Mouse (Mus musculus) lung, postnatal 0 days (tissue): Measurements from ENCODE around the gene Gtf2e1. TPM values are rescaled to one million over a fixed set of nuclear protein-coding genes. Genes with fewer than 3 reads are reported as not detected.

Source experiments
- ATAC-seq: fragments of 200-750 bp; cut with Nextera tagmentation; 2 replicates; pipeline ENCODE4 v1.8.0; 2017; ENCODE audit warnings: moderate library complexity
- DNase-seq: peaks from one replicate; pipeline ENCODE4 v3.0.0-alpha.2; 2016; ENCODE audit warnings: low spot score
- H3K27ac ChIP-seq: fragments of 300-500 bp; sonication (generic); 2 replicates; pipeline ENCODE4 v1.5.1; 2014; ENCODE audit warnings: antibody characterized with exemption, mild to moderate bottlenecking, low read length, mixed read lengths
- H3K27me3 ChIP-seq: fragments of 300-500 bp; sonication (generic); replicated peaks from 2 replicates; pipeline ENCODE4 v1.6.1; 2014; ENCODE audit warnings: low read length, mixed read lengths; ENCODE audit not compliant: insufficient read depth
- H3K36me3 ChIP-seq: fragments of 300-500 bp; sonication (generic); 2 replicates; pipeline ENCODE4 v1.6.1; 2014; ENCODE audit warnings: low read length, mixed read lengths; ENCODE audit not compliant: insufficient read depth
- H3K4me1 ChIP-seq: fragments of 300-500 bp; sonication (generic); 2 replicates; pipeline ENCODE4 v1.6.1; 2014; ENCODE audit warnings: antibody characterized with exemption, low read depth, low read length, mixed read lengths; ENCODE audit not compliant: insufficient read depth
- H3K4me2 ChIP-seq: fragments of 300-500 bp; sonication (generic); replicated peaks from 2 replicates; pipeline ENCODE4 v1.6.1; 2014; ENCODE audit warnings: low read depth, mild to moderate bottlenecking, low read length, moderate library complexity, mixed read lengths
- H3K4me3 ChIP-seq: fragments of 300-500 bp; sonication (generic); 2 replicates; pipeline ENCODE4 v1.5.1; 2014; ENCODE audit warnings: low read depth, low read length
- H3K9ac ChIP-seq: fragments of 300-500 bp; sonication (generic); replicated peaks from 2 replicates; pipeline ENCODE4 v1.6.1; 2014; ENCODE audit warnings: low read depth, mild to moderate bottlenecking
- H3K9me3 ChIP-seq: fragments of 300-500 bp; sonication (generic); 2 replicates; pipeline ENCODE4 v1.6.1; 2016; ENCODE audit warnings: low read length, mixed read lengths
- CTCF ChIP-seq: IDR thresholded peaks from 2 replicates; pipeline ENCODE4 v1.5.1; 2016; ENCODE audit warnings: antibody characterized with exemption, mild to moderate bottlenecking
- EP300 ChIP-seq: IDR thresholded peaks from 2 replicates; pipeline ENCODE4 v1.6.1; 2016; ENCODE audit warnings: antibody characterized with exemption, mild to moderate bottlenecking, control low read depth
- WGBS: fragments of 180-500 bp; shearing (Covaris S2); extraction: QIAGEN DNeasy Blood & Tissue Kit; methylation state at CpG from one replicate; pipeline ENCODE4 v1.1.7; 2014; 5-methylcytosine and 5-hydroxymethylcytosine counted together
- polyA plus RNA-seq: library from polyadenylated mRNA; unstranded; fragments of >200 nt; fragmentation: Nextera tagmentation; extraction: Ambion mirVana; gene quantifications from 2 replicates; pipeline ENCODE4 v1.2.1, GENCODE M21; 2015

The Gtf2e1 gene
- 9.5 and 10.4 TPM in 2 replicates for polyA plus RNA-seq

GRCm38 (mm10) chr16:37539611-37540580 lies at the start of gene Gtf2e1, which contains the start of gene Rabl3:
TSS of gene Gtf2e1 (minus strand) at chr16:37539789.
TSS of gene Rabl3 (plus strand) at chr16:37539885.
- ATAC-seq (peak; percentile 100), DNase-seq (peak; percentile 99)
- Histone ChIP-seq H3K9ac (peak within 1 kb of the TSS; percentile 83), H3K36me3 (no peaks in the 10 kb centered on the region; the same call in 1 of the 2 replicates), H3K9me3 (no peaks in the 10 kb centered on the region), H3K4me1 (peaks cover 7% of the 10 kb centered on the region; the same call in 1 of the 2 replicates), H3K27me3 (no peaks in the 10 kb centered on the region), H3K27ac (peak within 1 kb of the TSS; percentile 87), H3K4me3 (peak within 1 kb of the TSS; percentile 61), H3K4me2 (peak within 1 kb of the TSS; percentile 84)
- WGBS: 2% methylated on average over 41 of the region's 41 CpGs
- TF ChIP-seq EP300 (0 out of 2 replicates have a peak, but pooled peaks have one; percentile 12), CTCF (peak; percentile 28)

DNA sequence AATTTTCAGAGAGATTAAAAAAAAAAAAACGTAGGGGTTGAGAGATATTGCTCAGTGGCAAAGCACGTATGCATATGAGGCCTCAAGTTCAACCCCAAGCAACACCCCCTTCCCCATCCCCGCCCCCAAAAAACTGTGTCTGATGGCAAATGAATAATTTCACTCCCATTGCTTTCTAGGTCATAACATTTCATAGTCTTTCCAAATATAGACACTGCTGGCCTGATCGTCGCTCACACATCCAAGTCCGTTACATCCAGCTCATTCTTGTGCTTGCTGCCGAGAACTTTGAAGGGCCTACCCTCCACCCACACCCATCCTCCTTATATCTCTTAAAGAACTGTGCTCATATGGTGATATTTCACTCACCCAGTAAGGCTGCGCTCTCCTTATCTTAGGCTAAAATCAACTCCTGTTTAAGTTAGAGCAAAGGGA lies 45.6 kb upstream of the Gtf2e1 start:
- Histone ChIP-seq H3K9me3 (no peaks in the 10 kb centered on the region), H3K4me3 (no peak overlapping the region), H3K4me2 (no peak overlapping the region), H3K36me3 (no peaks in the 10 kb centered on the region), H3K9ac (no peak overlapping the region), H3K27me3 (no peaks in the 10 kb centered on the region), H3K4me1 (no peaks in the 10 kb centered on the region), H3K27ac (no peak overlapping the region)
- DNase-seq (no peak), ATAC-seq (no peak)
- WGBS: 73% methylated on average over 8 of the region's 8 CpGs
- TF ChIP-seq CTCF (no peak), EP300 (no peak)

DNA sequence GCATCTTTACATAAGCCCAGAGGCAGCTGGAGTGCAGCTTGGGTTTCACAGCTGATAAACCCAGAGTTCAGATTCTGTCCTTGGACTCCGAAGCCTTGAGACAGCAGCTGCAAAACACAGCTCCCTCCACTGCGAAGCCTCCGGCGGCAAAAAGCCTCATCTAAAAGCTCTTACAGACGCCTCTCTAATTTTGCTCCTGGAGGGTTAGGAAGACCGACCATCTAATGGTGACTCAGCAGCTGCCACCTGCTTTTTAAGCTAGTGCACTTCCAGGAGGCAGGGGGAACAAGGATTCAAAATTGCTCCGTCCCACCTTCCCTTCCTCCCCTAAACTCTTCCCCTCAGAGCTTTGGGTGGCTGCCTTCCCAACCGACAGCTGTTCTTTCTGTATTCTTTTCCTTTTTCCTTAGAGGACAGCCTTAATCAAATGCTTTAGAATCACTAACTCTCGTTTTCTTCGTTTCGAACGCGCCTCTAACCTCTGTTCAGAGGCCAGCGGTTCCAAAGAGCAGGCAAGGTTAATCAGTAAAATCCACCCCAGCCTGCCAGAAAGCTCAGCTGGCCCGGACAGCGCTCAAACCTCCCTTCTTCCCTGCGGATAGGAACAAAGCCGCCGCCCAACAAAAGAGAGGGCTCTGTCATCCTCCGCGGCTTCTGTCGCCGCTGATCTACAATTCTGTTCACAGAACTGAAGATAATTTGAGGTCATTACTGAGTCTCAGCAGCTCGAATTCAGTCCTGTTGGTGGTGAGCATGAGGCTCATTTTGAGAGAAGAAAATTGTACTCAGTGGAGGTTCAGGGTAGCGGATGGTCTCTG lies 44.8 kb upstream of the Gtf2e1 start:
- WGBS: 7% methylated on average over 25 of the region's 25 CpGs
- Histone ChIP-seq H3K4me2 (peak overlapping the region; percentile 53), H3K27me3 (no peaks in the 10 kb centered on the region), H3K4me3 (peak overlapping the region; percentile 23), H3K9me3 (no peaks in the 10 kb centered on the region), H3K27ac (no peak overlapping the region), H3K9ac (0 out of 2 replicates have a peak overlapping the region, but pooled peaks have one; percentile 5), H3K36me3 (no peaks in the 10 kb centered on the region), H3K4me1 (no peaks in the 10 kb centered on the region)
- no peak for ATAC-seq
- DNase-seq: peak; percentile 24
- TF ChIP-seq CTCF: no peak
- no peak for TF ChIP-seq EP300

DNA sequence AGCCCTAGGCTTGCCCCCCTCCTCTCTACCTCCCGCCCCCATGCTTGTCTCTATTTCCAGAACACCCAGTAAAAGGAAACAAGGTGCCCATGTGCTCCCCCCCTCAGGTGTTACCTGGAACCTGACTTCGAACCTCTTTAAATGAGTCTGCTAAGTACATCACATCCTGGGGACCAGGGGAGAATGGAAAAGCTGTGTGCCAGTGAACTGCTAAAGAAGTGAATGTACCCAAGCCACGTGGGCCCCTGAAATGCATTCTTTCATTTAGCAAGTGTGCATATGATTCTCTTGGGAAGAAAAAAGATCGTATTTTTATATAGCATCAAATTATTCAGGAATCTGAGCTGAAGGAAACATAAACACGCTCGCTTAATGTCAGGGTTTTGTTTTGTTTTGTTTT lies 44.2 kb upstream of the Gtf2e1 start:
- Histone ChIP-seq H3K4me1 (no peaks in the 10 kb centered on the region), H3K4me3 (no peak overlapping the region; the same call in 1 of the 2 replicates), H3K9me3 (no peaks in the 10 kb centered on the region), H3K9ac (no peak overlapping the region), H3K36me3 (no peaks in the 10 kb centered on the region), H3K4me2 (peak overlapping the region; percentile 53), H3K27ac (no peak overlapping the region), H3K27me3 (no peaks in the 10 kb centered on the region)
- WGBS: 42% methylated on average over 6 of the region's 6 CpGs
- TF ChIP-seq CTCF: no peak
- TF ChIP-seq EP300: no peak
- no peak for ATAC-seq
- no peak for DNase-seq

DNA sequence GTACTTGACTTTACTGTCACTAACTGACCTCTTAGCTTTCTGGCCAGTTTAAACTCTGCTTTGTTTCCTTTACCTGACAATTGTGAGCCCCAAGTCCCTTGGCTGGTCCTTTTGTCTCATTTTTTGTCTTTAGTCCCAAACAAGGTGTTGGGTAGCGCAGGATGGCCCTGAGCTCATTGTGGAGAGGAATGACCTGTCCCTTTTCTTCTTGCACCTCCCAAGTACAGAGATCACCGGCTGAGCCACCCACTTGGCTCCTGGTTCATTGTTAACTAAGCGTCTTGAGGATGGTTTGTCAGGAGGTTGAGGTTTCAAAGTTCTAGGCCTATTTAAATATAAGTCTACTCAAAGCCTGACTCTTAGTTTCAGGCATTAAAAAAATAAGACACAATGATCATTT lies 43.7 kb upstream of the Gtf2e1 start:
- WGBS: 90% methylated on average over 3 of the region's 3 CpGs
- no peak for ATAC-seq
- H3K9me3 ChIP-seq: no peaks in the 10 kb centered on the region
- H3K27me3 ChIP-seq: no peaks in the 10 kb centered on the region
- no peak for DNase-seq
- no peaks in the 10 kb centered on the region for H3K36me3 ChIP-seq
- H3K4me3 ChIP-seq: no peak overlapping the region
- no peak overlapping the region for H3K9ac ChIP-seq
- no peak overlapping the region for H3K27ac ChIP-seq
- H3K4me2 ChIP-seq: no peak overlapping the region
- H3K4me1 ChIP-seq: no peaks in the 10 kb centered on the region
- TF ChIP-seq EP300 (no peak), CTCF (no peak)

GRCm38 (mm10) chr16:37581901-37582300 lies 42.3 kb upstream of the Gtf2e1 start:
- ATAC-seq: no peak
- H3K9ac ChIP-seq: no peak overlapping the region
- DNase-seq: no peak
- no peak overlapping the region for H3K4me3 ChIP-seq
- H3K9me3 ChIP-seq: no peaks in the 10 kb centered on the region
- H3K27me3 ChIP-seq: no peaks in the 10 kb centered on the region
- 63% methylated on average over 3 of the region's 3 CpGs for WGBS
- H3K4me2 ChIP-seq: no peak overlapping the region
- H3K4me1 ChIP-seq: no peaks in the 10 kb centered on the region
- no peaks in the 10 kb centered on the region for H3K36me3 ChIP-seq
- no peak for TF ChIP-seq EP300
- no peak for TF ChIP-seq CTCF
- no peak overlapping the region for H3K27ac ChIP-seq
